Comparison of ENCODE assay signal across 8 mouse cellular contexts in genomic region chr9:66067542-66067941, GRCm38 (mm10). TPM values are rescaled to one million over a fixed set of nuclear protein-coding genes. Genes with fewer than 3 reads are reported as not detected.
A peak's percentile ranks its signal among the peaks of the same experiment; 100 is the strongest.
DNase-seq lines count a peak whose midpoint lies in the region; TF ChIP-seq lines count a peak whose summit lies in the region.

No protein-coding gene starts in this region.

- DNase-seq in adrenal gland, postnatal 36 days: peak; percentile 30 to 52
- DNase-seq in adrenal gland, postnatal 4 days (ENCODE audit: low spot score in 2 of 2): no peak
- peak; percentile 28 for DNase-seq in right cerebral cortex, postnatal 4 days
- no peak for DNase-seq in right cerebral cortex, adult 2 months (ENCODE audit: low spot score in 2 of 2)
- DNase-seq in gastrocnemius, postnatal 10 days: peak; percentile 52
- DNase-seq in liver, adult 2 months (ENCODE audit: extremely low read depth, low read depth, low spot score): peak; percentile 33
- DNase-seq in retina, postnatal 1 day: peak; percentile 62
- DNase-seq in frontal cortex, postnatal 36 days (ENCODE audit: low spot score in 2 of 2): no peak

- H3K27ac ChIP-seq in liver, adult 2 months (replicated peaks; ENCODE audit: insufficient read depth, low read depth, low read length): no peak overlapping the region

- H3K36me3 ChIP-seq in liver, adult 2 months (ENCODE audit: control insufficient read depth, insufficient read depth, low read length): peaks cover 26% of the 10 kb centered on the region

- 40% methylated on average over 5 of the region's 5 CpGs for WGBS in liver, adult 2 months

- no peak overlapping the region for H3K9ac ChIP-seq in liver, adult 2 months (ENCODE audit: low read depth, low read length)

- no peaks in the 10 kb centered on the region for H3K79me2 ChIP-seq in liver, adult 2 months (ENCODE audit: control insufficient read depth, insufficient read depth, low read length)

- H3K4me1 ChIP-seq in liver, adult 2 months (ENCODE audit: control insufficient read depth, insufficient read depth, low read length): peaks cover 8% of the 10 kb centered on the region; the same call in 1 of the 2 replicates

- H3K4me3 ChIP-seq in liver, adult 2 months (ENCODE audit: insufficient read depth, low read depth, low read length): no peak overlapping the region

- TF ChIP-seq POLR2A in liver, adult 2 months (IDR thresholded peaks at IDR 0.05; ENCODE audit: extremely low read depth, insufficient read depth, low read length): no peak

- TF ChIP-seq CTCF in liver, adult 2 months (IDR thresholded peaks at IDR 0.05; ENCODE audit: low read depth, low read length): peak; percentile 85

- H3K27me3 ChIP-seq in liver, adult 2 months (ENCODE audit: control insufficient read depth, insufficient read depth, low read length): no peaks in the 10 kb centered on the region

RNA-seq across cellular contexts. Expression of gene Snx22, which starts 2.0 kb away (rescaled TPM):
- total RNA-seq in adrenal gland, postnatal 36 days (2021): under 1 TPM; 0.26 to 0.30 TPM
- total RNA-seq in adrenal gland, postnatal 4 days (2021): 1 to 10 TPM; 1.3 to 2.9 TPM
- total RNA-seq in gastrocnemius, postnatal 10 days (2021): 1 to 10 TPM in 1 of 2 experiments, under 1 TPM in 1; 0.80 to 1.4 TPM
- total RNA-seq in liver, adult 2 months (2014; rRNA removed): 0.09 and 0.13 TPM in 2 replicates
- 0.47 and 0.53 TPM in 2 replicates for polyA plus RNA-seq in liver, adult 2 months (2012; rRNA removed)

RNA-seq across cellular contexts. Expression of gene Ppib, which starts 7.5 kb away (rescaled TPM):
- 100 to 1,000 TPM; 317 to 322 TPM for total RNA-seq in adrenal gland, postnatal 36 days (2021)
- total RNA-seq in adrenal gland, postnatal 4 days (2021): 100 to 1,000 TPM; 441 to 449 TPM
- total RNA-seq in gastrocnemius, postnatal 10 days (2021): 100 to 1,000 TPM; 204 to 237 TPM
- total RNA-seq in liver, adult 2 months (2014; rRNA removed): 435 and 458 TPM in 2 replicates
- polyA plus RNA-seq in liver, adult 2 months (2012; rRNA removed): 240 and 247 TPM in 2 replicates

RNA-seq across cellular contexts. Expression of gene Snx1, which starts 58.8 kb away (rescaled TPM):
- total RNA-seq in adrenal gland, postnatal 36 days (2021): 100 to 1,000 TPM; 118 to 119 TPM
- total RNA-seq in adrenal gland, postnatal 4 days (2021): 100 to 1,000 TPM; 107 to 111 TPM
- total RNA-seq in gastrocnemius, postnatal 10 days (2021): 10 to 100 TPM; 36.4 to 42.5 TPM
- 21.3 and 22.1 TPM in 2 replicates for total RNA-seq in liver, adult 2 months (2014; rRNA removed)
- polyA plus RNA-seq in liver, adult 2 months (2012; rRNA removed): 10.8 and 11.9 TPM in 2 replicates

RNA-seq across cellular contexts. Expression of gene Ciao2a, which starts 58.9 kb away (rescaled TPM):
- total RNA-seq in adrenal gland, postnatal 36 days (2021): 10 to 100 TPM; 69.2 to 89.1 TPM
- total RNA-seq in adrenal gland, postnatal 4 days (2021): 100 to 1,000 TPM; 103 TPM
- total RNA-seq in gastrocnemius, postnatal 10 days (2021): 10 to 100 TPM; 39.6 to 46.0 TPM
- total RNA-seq in liver, adult 2 months (2014; rRNA removed): 47.0 and 50.5 TPM in 2 replicates
- polyA plus RNA-seq in liver, adult 2 months (2012; rRNA removed): 13.6 and 16.4 TPM in 2 replicates

Comparison
In these comparisons a context has a peak if more than half of its experiments do, and no peak if none do; other contexts are left out.
1. DNase-seq: peak in adrenal gland, postnatal 36 days (2 of 2), right cerebral cortex, postnatal 4 days (single experiment), gastrocnemius, postnatal 10 days (single experiment), liver, adult 2 months (single experiment) and retina, postnatal 1 day (single experiment); none in adrenal gland, postnatal 4 days (0 of 2), right cerebral cortex, adult 2 months (0 of 2) and frontal cortex, postnatal 36 days (0 of 2).